Mouse (Mus musculus) C2C12 (cell line): ENCODE results near the gene 5530400C23Rik.
"Not testable (repeated sequence)": the region's sequence is repeated elsewhere in the genome, so short reads cannot be mapped to it uniquely, and the experiment has no call there.

Source experiments
- CEBPB ChIP-seq: IDR thresholded peaks from one replicate; pipeline ENCODE4 v1.6.1; 2011; ENCODE audit warnings: low read depth, mild to moderate bottlenecking, control low read depth, moderate library complexity
- CTCF ChIP-seq: IDR thresholded peaks from one replicate; pipeline ENCODE4 v1.5.1; 2011; ENCODE audit not compliant: control insufficient read depth, insufficient read depth, insufficient read length
- FOSL1 ChIP-seq: IDR thresholded peaks from one replicate; pipeline ENCODE4 v1.8.0; 2011; ENCODE audit warnings: mild to moderate bottlenecking, low read length; ENCODE audit not compliant: poor library complexity, insufficient read depth, severe bottlenecking
- MAX ChIP-seq: IDR thresholded peaks from one replicate; pipeline ENCODE4 v1.6.1; 2011; ENCODE audit warnings: mild to moderate bottlenecking, control low read depth
- MYOD1 ChIP-seq: IDR thresholded peaks from one replicate; pipeline ENCODE4 v1.6.1; 2011; ENCODE audit warnings: low read depth; ENCODE audit not compliant: control insufficient read depth, insufficient read length
- MYOG ChIP-seq: IDR thresholded peaks from one replicate; pipeline ENCODE4 v1.6.1; 2011; ENCODE audit not compliant: control insufficient read depth, insufficient read length; ENCODE audit errors: extremely low read depth
- USF1 ChIP-seq: IDR thresholded peaks from one replicate; pipeline ENCODE4 v1.6.1; 2011; ENCODE audit warnings: low read depth, mild to moderate bottlenecking, control low read depth, moderate library complexity

DNA sequence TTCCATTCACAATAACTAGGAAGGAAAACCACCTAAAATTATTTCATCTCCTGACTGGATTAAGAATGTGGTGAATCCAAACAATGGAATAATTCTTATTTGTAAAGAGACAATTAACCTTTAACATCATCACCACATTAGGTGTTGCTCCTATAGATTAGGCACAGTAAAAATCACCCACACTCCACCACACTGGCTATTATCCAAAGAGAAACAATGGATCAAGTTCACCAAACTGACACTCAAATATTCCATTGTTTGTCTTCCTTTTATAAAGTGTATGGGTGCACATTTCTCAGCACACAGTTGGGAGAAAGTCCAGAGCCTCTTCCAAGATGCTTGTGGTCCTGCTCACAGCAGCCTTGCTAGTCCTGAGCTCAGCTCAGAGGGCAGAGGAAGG is at the start of gene 5530400C23Rik:
- TF ChIP-seq CTCF, MYOG, USF1, MAX, MYOD1, FOSL1, CEBPB: not testable (repeated sequence)
